Mouse (Mus musculus): ENCODE results near the gene Wfdc10.

Gene Wfdc10

GRCm38 (mm10) chr2:164700959-164701358, 45.1 kb downstream of the Wfdc10 start:
- DNase-seq (ENCODE audit: extremely low read depth, low read depth): no peak

- no peak for DNase-seq (ENCODE audit: extremely low read depth, low read depth)
These were observed 45.9 kb downstream of the Wfdc10 start for GRCm38 (mm10) chr2:164701761-164702160.

GRCm38 (mm10) chr2:164704235-164704634, 48.4 kb downstream of the Wfdc10 start:
- DNase-seq (ENCODE audit: extremely low read depth, low read depth): no peak

GRCm38 (mm10) chr2:164705328-164705727, 49.5 kb downstream of the Wfdc10 start:
- DNase-seq (ENCODE audit: extremely low read depth, low read depth): no peak

- no peak for DNase-seq (ENCODE audit: extremely low read depth, low read depth)
These were observed 50.1 kb downstream of the Wfdc10 start for GRCm38 (mm10) chr2:164705991-164706390.

All from MEL-GATA-1-ER (cell line).